In the genomic region with DNA sequence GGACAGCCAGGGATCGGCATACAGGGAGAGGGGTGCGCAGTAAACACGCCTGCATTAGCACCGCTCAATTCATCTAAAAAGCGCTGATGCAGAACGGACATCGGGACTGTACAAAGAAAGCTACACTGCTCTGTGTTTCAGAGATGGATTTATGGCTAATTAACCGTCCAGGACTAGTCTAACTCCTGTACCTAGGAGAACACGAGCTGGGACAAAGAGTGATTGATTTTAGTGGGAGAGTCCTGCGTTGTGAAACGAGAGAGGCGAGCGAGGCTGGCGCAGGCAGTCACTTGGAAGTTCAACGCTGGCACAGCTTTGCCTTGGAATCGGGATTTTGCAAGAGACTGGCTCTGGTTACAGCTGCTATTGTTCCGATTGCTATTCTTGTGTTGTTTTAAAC, we compare ENCODE assay signal across 13 mouse cellular contexts. TPM values are rescaled to one million over a fixed set of nuclear protein-coding genes. Genes with fewer than 3 reads are reported as not detected.
DNase-seq lines count a peak whose midpoint lies in the region; ATAC-seq and TF ChIP-seq lines count a peak whose summit lies in the region.
"Had no signal": no experiment of that assay in that cellular context is flagged by ENCODE, and none has a peak within 500 bp of the region (broad histone marks: within the 10 kb centered on the region; RNA-seq: fewer than 3 reads in every experiment).

No protein-coding gene starts in this region.

- no peak for DNase-seq in embryonic facial prominence, embryonic 11.5 days (ENCODE audit: low spot score)
- DNase-seq in embryonic facial prominence, embryonic 10.5 days (ENCODE audit: low spot score) = no peak
- DNase-seq in liver, postnatal 0 days = no peak
- no peak for DNase-seq in liver, embryonic 11.5 days (ENCODE audit: low spot score)
- peak; percentile 38 for DNase-seq in adrenal gland, postnatal 25 days
- no peak for DNase-seq in c-Kit-positive CD71-positive TER-119-positive erythroid progenitor cells, embryonic 14.5 days (ENCODE audit: low spot score)
- DNase-seq in limb, embryonic 10.5 days (ENCODE audit: low spot score) = no peak
- DNase-seq: cerebellum, postnatal 25 days had no signal

- no peak overlapping the region for H3K4me3 ChIP-seq in embryonic facial prominence, embryonic 11.5 days (ENCODE audit: low read depth, low read length)
- no peak overlapping the region for H3K4me3 ChIP-seq in embryonic facial prominence, embryonic 10.5 days
- H3K4me3 ChIP-seq in liver, postnatal 0 days (ENCODE audit: low read depth, low read length) = no peak overlapping the region
- H3K4me3 ChIP-seq in liver, embryonic 11.5 days (ENCODE audit: low read depth, low read length) = no peak overlapping the region
- H3K4me3 ChIP-seq in neural tube, embryonic 12.5 days = no peak overlapping the region
- H3K4me3 ChIP-seq in limb, embryonic 10.5 days = no peak overlapping the region
- H3K4me3 ChIP-seq: left cerebral cortex, adult 2 months; liver, embryonic 15.5 days; midbrain, embryonic 13.5 days had no signal

- H3K27ac ChIP-seq in embryonic facial prominence, embryonic 11.5 days (replicated peaks; ENCODE audit: low read depth, low read length) = no peak overlapping the region
- no peak overlapping the region for H3K27ac ChIP-seq in embryonic facial prominence, embryonic 10.5 days (replicated peaks)
- H3K27ac ChIP-seq in liver, postnatal 0 days (ENCODE audit: low read depth) = no peak overlapping the region
- no peak overlapping the region for H3K27ac ChIP-seq in liver, embryonic 11.5 days (ENCODE audit: low read depth, low read length)
- no peak overlapping the region for H3K27ac ChIP-seq in neural tube, embryonic 12.5 days
- H3K27ac ChIP-seq in limb, embryonic 10.5 days = no peak overlapping the region
- H3K27ac ChIP-seq: left cerebral cortex, adult 2 months; liver, embryonic 15.5 days; midbrain, embryonic 13.5 days had no signal

- no peak overlapping the region for H3K4me2 ChIP-seq in embryonic facial prominence, embryonic 11.5 days (ENCODE audit: low read depth, low read length)
- no peak overlapping the region for H3K4me2 ChIP-seq in liver, postnatal 0 days (ENCODE audit: low read depth, low read length)
- no peak overlapping the region for H3K4me2 ChIP-seq in liver, embryonic 11.5 days
- peak overlapping the region; percentile 44 for H3K4me2 ChIP-seq in neural tube, embryonic 12.5 days (replicated peaks)
- H3K4me2 ChIP-seq: liver, embryonic 15.5 days; midbrain, embryonic 13.5 days had no signal

- 0 out of 2 replicates have a peak, but pooled peaks have one; percentile 44 for ATAC-seq in embryonic facial prominence, embryonic 11.5 days (replicated peaks; ENCODE audit: insufficient number of reproducible peaks, low FRiP score, low TSS enrichment, low read depth)
- peak; percentile 33; the same call in 1 of the 2 replicates for ATAC-seq in liver, postnatal 0 days
- no peak for ATAC-seq in liver, embryonic 11.5 days (replicated peaks; ENCODE audit: low FRiP score)
- peak; percentile 80; the same call in 1 of the 2 replicates for ATAC-seq in neural tube, embryonic 12.5 days (ENCODE audit: low FRiP score, low read depth)
- ATAC-seq: midbrain, embryonic 13.5 days had no signal

- TF ChIP-seq EP300 in liver, postnatal 0 days (IDR thresholded peaks at IDR 0.05; ENCODE audit: low read depth) = no peak

- no peak for TF ChIP-seq CTCF in liver, postnatal 0 days (IDR thresholded peaks at IDR 0.05; ENCODE audit: low read depth)

- H3K36me3 ChIP-seq in embryonic facial prominence, embryonic 11.5 days (replicated peaks; ENCODE audit: control insufficient read depth, insufficient read depth, low read depth, low read length) = no peaks in the 10 kb centered on the region
- no peaks in the 10 kb centered on the region for H3K36me3 ChIP-seq in embryonic facial prominence, embryonic 10.5 days (replicated peaks)
- H3K36me3 ChIP-seq in liver, postnatal 0 days (replicated peaks; ENCODE audit: insufficient read depth, low read length) = no peaks in the 10 kb centered on the region
- H3K36me3 ChIP-seq in liver, embryonic 11.5 days (ENCODE audit: control insufficient read depth, insufficient read depth, low read length) = no peaks in the 10 kb centered on the region
- H3K36me3 ChIP-seq in neural tube, embryonic 12.5 days = no peaks in the 10 kb centered on the region
- H3K36me3 ChIP-seq in limb, embryonic 10.5 days = no peaks in the 10 kb centered on the region
- H3K36me3 ChIP-seq: liver, embryonic 15.5 days; midbrain, embryonic 13.5 days had no signal

- no peaks in the 10 kb centered on the region for H3K4me1 ChIP-seq in embryonic facial prominence, embryonic 11.5 days (ENCODE audit: control insufficient read depth, insufficient read depth, low read length)
- H3K4me1 ChIP-seq in embryonic facial prominence, embryonic 10.5 days = no peaks in the 10 kb centered on the region
- H3K4me1 ChIP-seq in liver, postnatal 0 days (ENCODE audit: insufficient read depth) = no peaks in the 10 kb centered on the region
- H3K4me1 ChIP-seq in liver, embryonic 11.5 days (replicated peaks; ENCODE audit: control insufficient read depth, insufficient read depth, low read length) = no peaks in the 10 kb centered on the region
- 0 out of 2 replicates have a peak, but pooled peaks cover 7% of the 10 kb centered on the region for H3K4me1 ChIP-seq in neural tube, embryonic 12.5 days
- peaks cover 6% of the 10 kb centered on the region for H3K4me1 ChIP-seq in limb, embryonic 10.5 days
- H3K4me1 ChIP-seq: liver, embryonic 15.5 days; midbrain, embryonic 13.5 days had no signal

- 80% methylated on average over 17 of the region's 17 CpGs for WGBS in embryonic facial prominence, embryonic 11.5 days
- 86% methylated on average over 17 of the region's 17 CpGs for WGBS in embryonic facial prominence, embryonic 10.5 days
- 80% methylated on average over 17 of the region's 17 CpGs for WGBS in liver, postnatal 0 days (ENCODE audit: insufficient replicate concordance)
- 79% methylated on average over 17 of the region's 17 CpGs for WGBS in liver, embryonic 11.5 days
- 36% methylated on average over 17 of the region's 17 CpGs for WGBS in neural tube, embryonic 12.5 days
- 70% methylated on average over 17 of the region's 17 CpGs for WGBS in limb, embryonic 10.5 days

- H3K9me3 ChIP-seq in embryonic facial prominence, embryonic 11.5 days (replicated peaks; ENCODE audit: control insufficient read depth, low read length) = no peaks in the 10 kb centered on the region
- no peaks in the 10 kb centered on the region for H3K9me3 ChIP-seq in embryonic facial prominence, embryonic 10.5 days
- no peaks in the 10 kb centered on the region for H3K9me3 ChIP-seq in liver, postnatal 0 days (ENCODE audit: low read length)
- H3K9me3 ChIP-seq in liver, embryonic 11.5 days (ENCODE audit: control insufficient read depth, low read length) = no peaks in the 10 kb centered on the region
- no peaks in the 10 kb centered on the region for H3K9me3 ChIP-seq in neural tube, embryonic 12.5 days
- no peaks in the 10 kb centered on the region for H3K9me3 ChIP-seq in limb, embryonic 10.5 days (replicated peaks)
- H3K9me3 ChIP-seq: liver, embryonic 15.5 days; midbrain, embryonic 13.5 days had no signal

- H3K27me3 ChIP-seq in embryonic facial prominence, embryonic 11.5 days (ENCODE audit: control insufficient read depth, insufficient read depth, low read length) = no peaks in the 10 kb centered on the region
- H3K27me3 ChIP-seq in embryonic facial prominence, embryonic 10.5 days (replicated peaks; ENCODE audit: low read depth, poor library complexity, severe bottlenecking) = no peaks in the 10 kb centered on the region; the same call in 1 of the 2 replicates
- H3K27me3 ChIP-seq in liver, postnatal 0 days (ENCODE audit: insufficient read depth, low read length) = 0 out of 2 replicates have a peak, but pooled peaks cover 2% of the 10 kb centered on the region
- no peaks in the 10 kb centered on the region for H3K27me3 ChIP-seq in liver, embryonic 11.5 days (replicated peaks; ENCODE audit: control insufficient read depth, insufficient read depth, low read length)
- no peaks in the 10 kb centered on the region for H3K27me3 ChIP-seq in neural tube, embryonic 12.5 days (replicated peaks)
- H3K27me3 ChIP-seq in limb, embryonic 10.5 days (ENCODE audit: low read depth, poor library complexity, severe bottlenecking) = no peaks in the 10 kb centered on the region

- no peak overlapping the region for H3K9ac ChIP-seq in embryonic facial prominence, embryonic 11.5 days (replicated peaks; ENCODE audit: low read length)
- H3K9ac ChIP-seq in liver, postnatal 0 days (replicated peaks) = no peak overlapping the region
- no peak overlapping the region for H3K9ac ChIP-seq in liver, embryonic 11.5 days (ENCODE audit: low read depth, low read length)
- no peak overlapping the region for H3K9ac ChIP-seq in neural tube, embryonic 12.5 days
- H3K9ac ChIP-seq: liver, embryonic 15.5 days; midbrain, embryonic 13.5 days had no signal

RNA-seq across cellular contexts. Expression of a gene that starts 17.8 kb away (rescaled TPM):
- polyA plus RNA-seq in embryonic facial prominence, embryonic 11.5 days (2014; fragmentation: Nextera tagmentation; extraction: Ambion mirVana) = 19.9 and 21.4 TPM in 2 replicates
- 12.5 and 19.3 TPM in 2 replicates for polyA plus RNA-seq in embryonic facial prominence, embryonic 10.5 days (2016; fragmentation: Nextera tagmentation; extraction: Ambion mirVana)
- 3.6 and 3.9 TPM in 2 replicates for polyA plus RNA-seq in liver, postnatal 0 days (2015; fragmentation: Nextera tagmentation; extraction: Ambion mirVana)
- 8.4 and 10.9 TPM in 2 replicates for polyA plus RNA-seq in liver, embryonic 11.5 days (2014; fragmentation: Nextera tagmentation; extraction: Ambion mirVana)
- total RNA-seq in adrenal gland, postnatal 25 days (2021) = 10.9 and 15.9 TPM in 2 replicates
- 20.7 and 24.0 TPM in 2 replicates for polyA plus RNA-seq in neural tube, embryonic 12.5 days (2016; fragmentation: Nextera tagmentation; extraction: Ambion mirVana)
- 16.1 and 16.8 TPM in 2 replicates for polyA plus RNA-seq in limb, embryonic 10.5 days (2016; fragmentation: Nextera tagmentation; extraction: Ambion mirVana)
- polyA plus RNA-seq: small intestine, adult 2 months had no signal

RNA-seq across cellular contexts. Expression of a gene that starts 40.7 kb away (rescaled TPM):
- 1.5 and 1.6 TPM in 2 replicates for polyA plus RNA-seq in embryonic facial prominence, embryonic 11.5 days (2014; fragmentation: Nextera tagmentation; extraction: Ambion mirVana)
- 0.39 and 0.40 TPM in 2 replicates for polyA plus RNA-seq in embryonic facial prominence, embryonic 10.5 days (2016; fragmentation: Nextera tagmentation; extraction: Ambion mirVana)
- 0.11 and 0.54 TPM in 2 replicates for polyA plus RNA-seq in liver, postnatal 0 days (2015; fragmentation: Nextera tagmentation; extraction: Ambion mirVana)
- 0.22 and 0.75 TPM in 2 replicates for polyA plus RNA-seq in liver, embryonic 11.5 days (2014; fragmentation: Nextera tagmentation; extraction: Ambion mirVana)
- total RNA-seq in adrenal gland, postnatal 25 days (2021) = 0.43 and 0.86 TPM in 2 replicates
- 3.0 and 5.0 TPM in 2 replicates for polyA plus RNA-seq in neural tube, embryonic 12.5 days (2016; fragmentation: Nextera tagmentation; extraction: Ambion mirVana)
- 0.30 and 1.1 TPM in 2 replicates for polyA plus RNA-seq in limb, embryonic 10.5 days (2016; fragmentation: Nextera tagmentation; extraction: Ambion mirVana)
- polyA plus RNA-seq: small intestine, adult 2 months had no signal

RNA-seq across cellular contexts. Expression of a gene that starts 43.4 kb away (rescaled TPM):
- polyA plus RNA-seq in embryonic facial prominence, embryonic 11.5 days (2014; fragmentation: Nextera tagmentation; extraction: Ambion mirVana) = 1.7 and 2.4 TPM in 2 replicates
- 1.5 and 1.6 TPM in 2 replicates for polyA plus RNA-seq in embryonic facial prominence, embryonic 10.5 days (2016; fragmentation: Nextera tagmentation; extraction: Ambion mirVana)
- polyA plus RNA-seq in liver, postnatal 0 days (2015; fragmentation: Nextera tagmentation; extraction: Ambion mirVana) = 0.02 and 0.05 TPM in 2 replicates
- 0.22 and 0.29 TPM in 2 replicates for polyA plus RNA-seq in liver, embryonic 11.5 days (2014; fragmentation: Nextera tagmentation; extraction: Ambion mirVana)
- 0.15 and 0.43 TPM in 2 replicates for total RNA-seq in adrenal gland, postnatal 25 days (2021)
- 1.4 TPM in 2 replicates for polyA plus RNA-seq in neural tube, embryonic 12.5 days (2016; fragmentation: Nextera tagmentation; extraction: Ambion mirVana)
- polyA plus RNA-seq in limb, embryonic 10.5 days (2016; fragmentation: Nextera tagmentation; extraction: Ambion mirVana) = 0.15 and 0.18 TPM in 2 replicates
- polyA plus RNA-seq: small intestine, adult 2 months had no signal
